Mouse (Mus musculus): ENCODE data around the gene Lrrc74a. TPM values are rescaled to one million over a fixed set of nuclear protein-coding genes. Genes with fewer than 3 reads are reported as not detected.

The Lrrc74a gene
- polyA plus RNA-seq, 1 experiment from 2014 or later, result not detected

Other genes starting within 250 kb of the Lrrc74a start
- 13.6 and 15.6 TPM in 2 replicates for gene Vash1, start 55.7 kb upstream of the Lrrc74a start, polyA plus RNA-seq (2016; fragmentation: Nextera tagmentation; extraction: Ambion mirVana)
- gene Angel1, start 7.9 kb upstream of the Lrrc74a start, polyA plus RNA-seq (2016; fragmentation: Nextera tagmentation; extraction: Ambion mirVana), result 15.2 and 15.8 TPM in 2 replicates
- 20.5 and 22.6 TPM in 2 replicates for gene Irf2bpl, start 150.4 kb downstream of the Lrrc74a start, polyA plus RNA-seq (2016; fragmentation: Nextera tagmentation; extraction: Ambion mirVana)
- gene Cipc, start 212.7 kb downstream of the Lrrc74a start, polyA plus RNA-seq (2016; fragmentation: Nextera tagmentation; extraction: Ambion mirVana), result 39.1 and 40.4 TPM in 2 replicates

Data from forebrain, embryonic 10.5 days (tissue).